Mouse (Mus musculus) common myeloid progenitor, adult 5-6 weeks (primary cell): ENCODE results near the gene Actr1a. TPM values are rescaled to one million over a fixed set of nuclear protein-coding genes. Genes with fewer than 3 reads are reported as not detected.

Experiments
- ATAC-seq: replicated peaks from 2 replicates; pipeline ENCODE4 v1.8.0; 2016; ENCODE audit warnings: low read depth, mild to moderate bottlenecking, moderate TSS enrichment, inconsistent platforms; ENCODE audit not compliant: poor library complexity, severe bottlenecking
- total RNA-seq: library from RNA; stranded (forward); fragments of 200-1000, 187-1606 nt; gene quantifications from 2 replicates; pipeline ENCODE4 v1.2.3, GENCODE M21; 2017

Gene Actr1a
- total RNA-seq, 1 experiment from 2014 or later, result 80.1 TPM

DNA sequence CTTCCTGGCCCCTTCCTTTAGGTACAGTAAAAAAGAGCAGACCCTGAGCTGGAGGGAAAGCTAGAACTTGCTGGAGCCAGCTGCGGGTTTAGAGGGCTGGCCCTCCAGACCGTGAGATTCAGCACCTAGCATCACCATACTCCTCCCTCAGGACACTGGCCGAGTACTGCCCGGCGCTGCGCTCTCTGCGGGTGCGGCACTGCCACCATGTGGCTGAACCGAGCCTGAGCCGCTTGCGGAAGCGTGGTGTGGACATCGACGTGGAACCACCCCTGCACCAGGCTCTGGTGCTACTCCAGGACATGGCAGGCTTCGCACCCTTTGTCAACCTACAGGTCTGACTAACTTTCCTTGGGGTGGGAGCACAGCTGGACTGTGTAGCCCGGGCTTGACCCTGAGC, 65.6 kb downstream of the Actr1a start:
- peak; percentile 61 for ATAC-seq

DNA sequence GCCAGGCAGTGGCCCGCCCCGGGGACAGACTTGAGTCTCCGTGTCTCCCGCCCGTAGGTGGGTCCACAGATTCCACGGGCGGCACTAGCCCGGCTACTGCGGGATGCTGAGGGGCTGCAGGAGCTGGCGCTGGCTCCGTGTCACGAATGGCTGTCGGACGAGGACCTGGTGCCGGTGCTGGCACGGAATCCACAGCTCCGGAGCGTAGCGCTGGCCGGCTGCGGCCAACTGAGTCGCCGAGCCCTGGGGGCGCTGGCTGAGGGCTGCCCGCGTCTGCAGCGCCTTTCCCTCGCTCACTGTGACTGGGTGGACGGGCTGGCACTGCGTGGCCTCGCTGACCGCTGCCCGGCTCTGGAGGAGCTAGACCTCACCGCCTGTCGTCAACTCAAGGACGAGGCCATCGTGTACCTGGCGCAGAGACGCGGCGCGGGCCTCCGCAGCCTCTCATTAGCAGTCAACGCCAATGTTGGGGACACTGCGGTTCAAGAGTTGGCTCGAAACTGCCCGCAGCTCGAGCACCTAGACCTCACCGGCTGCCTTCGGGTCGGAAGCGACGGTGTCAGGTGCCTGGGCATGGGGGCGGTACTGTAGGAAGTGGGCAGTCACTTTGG, 66.4 kb downstream of the Actr1a start:
- ATAC-seq, result no peak

DNA sequence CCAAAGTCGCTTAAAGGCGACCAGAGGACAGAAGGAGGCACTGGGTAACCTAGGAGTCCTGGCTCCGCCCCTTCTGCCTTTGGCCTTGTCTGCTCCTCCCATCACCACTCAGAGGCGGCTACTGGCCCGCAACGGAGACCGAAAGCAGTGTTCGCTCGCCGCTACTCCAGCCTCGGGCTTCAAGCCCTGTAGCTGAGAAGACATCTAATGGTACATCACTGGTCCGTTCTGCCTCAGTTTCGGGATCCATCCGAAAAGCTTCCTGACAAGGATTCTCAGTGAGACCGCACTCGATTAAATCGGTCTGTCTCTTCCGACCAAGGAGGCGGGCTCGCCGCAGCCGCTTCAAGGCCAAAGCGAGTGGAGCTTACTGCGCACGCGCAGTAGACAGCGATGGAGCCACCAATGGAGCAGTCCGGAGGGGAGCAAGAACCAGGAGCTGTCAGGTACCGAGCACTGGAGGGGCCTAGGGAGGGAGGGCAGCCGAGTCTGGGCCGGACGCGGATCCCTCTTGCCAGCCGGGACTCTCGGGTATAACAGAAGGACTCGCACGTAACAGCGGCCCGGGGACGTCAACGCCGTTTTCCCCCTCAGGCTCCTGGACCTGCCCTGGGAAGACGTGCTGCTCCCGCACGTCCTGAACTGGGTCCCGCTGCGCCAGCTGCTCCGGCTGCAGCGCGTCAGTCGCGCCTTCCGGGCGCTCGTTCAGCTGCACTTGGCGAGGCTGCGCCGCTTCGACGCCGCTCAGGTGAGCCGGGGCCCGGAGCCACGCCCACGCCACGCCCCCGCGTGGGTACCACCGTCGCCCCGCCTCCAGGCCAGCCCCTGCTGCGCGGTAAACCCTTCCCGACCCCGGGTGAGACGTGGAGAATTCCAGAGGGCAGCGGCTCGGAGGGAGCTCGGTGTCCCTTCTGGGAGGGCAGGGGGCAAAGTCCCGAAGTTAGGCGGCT, 67.2 kb downstream of the Actr1a start, which contains the start of gene Fbxl15:
Gene Fbxl15 (plus strand): TSS at position 104 of the 950 bp plus-strand sequence.
- peak; percentile 80 for ATAC-seq

DNA sequence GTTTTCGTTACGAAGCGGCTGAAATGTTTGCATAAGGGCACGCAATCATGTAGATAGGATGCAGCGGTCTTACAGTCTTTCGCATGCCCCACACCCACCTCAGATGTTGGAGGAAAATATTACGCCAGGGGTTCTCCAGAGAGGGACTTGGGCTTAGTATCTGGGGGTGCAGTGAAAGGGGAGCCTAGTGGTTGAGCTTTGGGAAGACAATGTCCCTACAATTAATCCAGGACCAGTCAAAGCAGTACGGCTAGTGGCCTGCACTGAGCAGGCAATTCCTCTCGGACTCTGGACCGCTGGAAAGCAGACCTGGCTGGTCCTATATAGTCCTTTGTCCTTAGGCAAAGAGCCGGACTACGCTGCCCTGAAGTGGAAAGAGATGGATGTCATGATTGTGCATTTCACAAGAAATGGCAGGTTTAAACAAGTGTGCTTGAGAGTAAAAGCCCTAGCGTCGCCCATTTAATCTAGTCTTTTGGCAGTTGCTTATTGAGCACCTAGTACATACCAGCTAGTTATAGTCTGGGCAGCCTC, 68.0 kb downstream of the Actr1a start:
- no peak for ATAC-seq

Other genes with a start within 250 kb of the Actr1a start
- not detected in 2 replicates for gene Pitx3, start 247.4 kb downstream of the Actr1a start, total RNA-seq
- gene Gbf1, start 243.2 kb downstream of the Actr1a start, total RNA-seq, result 23.7 and 38.7 TPM in 2 replicates
- gene Nfkb2, start 91.4 kb downstream of the Actr1a start, total RNA-seq, result 7.2 and 8.3 TPM in 2 replicates
- 0.69 TPM in 1 of 2 replicates, not detected in the other for gene Psd, start 68.6 kb downstream of the Actr1a start, total RNA-seq
- gene Fbxl15, start 67.6 kb downstream of the Actr1a start, total RNA-seq, result 3.3 and 4.3 TPM in 2 replicates
- gene Cuedc2, start 57.0 kb downstream of the Actr1a start, total RNA-seq, result 143 and 149 TPM in 2 replicates
- 11.5 and 13.6 TPM in 2 replicates for gene Mfsd13a, start 54.6 kb downstream of the Actr1a start, total RNA-seq
- 1.5 and 2.5 TPM in 2 replicates for gene 2310034G01Rik, start 45.4 kb downstream of the Actr1a start, total RNA-seq
- 22.2 and 30.2 TPM in 2 replicates for gene Sufu, start 1.1 kb upstream of the Actr1a start, total RNA-seq
- 17.7 and 30.3 TPM in 2 replicates for gene Trim8, start 106.0 kb upstream of the Actr1a start, total RNA-seq
- gene Arl3, start 177.4 kb upstream of the Actr1a start, total RNA-seq, result 25.5 and 27.3 TPM in 2 replicates
- gene Sfxn2, start 177.6 kb upstream of the Actr1a start, total RNA-seq, result 8.9 and 13.3 TPM in 2 replicates
- gene Wbp1l, start 203.3 kb upstream of the Actr1a start, total RNA-seq, result 19.1 and 27.7 TPM in 2 replicates